Mouse (Mus musculus): ENCODE data around the gene Megf11.

DNA sequence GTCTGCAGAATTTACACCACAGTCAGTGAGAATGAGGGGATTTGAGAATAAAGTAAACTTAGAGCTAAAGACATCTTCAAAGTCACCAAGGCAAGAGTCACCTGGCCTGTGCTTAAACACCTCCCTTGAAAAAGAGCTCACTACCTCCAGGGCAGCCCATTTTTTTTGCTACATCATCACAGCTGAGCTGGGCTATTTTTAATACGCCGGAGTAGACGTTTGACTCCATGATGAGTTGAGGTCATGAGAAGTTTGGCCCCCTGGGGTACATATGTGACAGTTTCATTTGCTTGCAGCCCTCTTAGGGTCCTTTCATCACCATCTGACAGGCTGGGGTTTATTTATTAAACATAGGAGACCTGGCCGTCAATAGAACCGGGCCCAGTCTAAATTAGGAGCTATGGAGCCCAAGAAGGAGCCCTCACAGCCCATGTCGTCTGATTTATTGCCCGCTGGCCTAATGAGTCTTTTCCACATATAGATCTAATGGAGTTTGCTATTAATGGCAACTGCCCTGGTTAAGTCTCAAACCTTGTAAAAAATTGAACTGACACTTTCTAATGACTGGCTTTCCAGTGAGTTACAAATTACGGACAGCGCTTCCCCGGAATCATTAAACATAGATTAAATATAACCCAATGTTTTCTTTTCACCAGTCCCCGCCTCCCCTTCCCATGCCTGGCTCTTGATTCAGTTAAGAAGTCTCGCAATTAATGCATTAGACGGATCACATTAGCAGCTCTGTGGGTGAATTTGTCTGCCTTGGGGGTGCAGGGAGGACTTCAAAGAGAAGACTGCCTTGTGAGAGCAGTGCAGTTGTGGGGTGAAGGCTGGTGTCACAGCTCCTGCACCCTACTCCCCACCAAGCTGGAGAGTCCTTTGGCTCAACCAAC, 301.9 kb downstream of the Megf11 start:
- TF ChIP-seq FLI1 (IDR thresholded peaks at IDR 0.05; ENCODE audit: low read length): no peak
- no peak for TF ChIP-seq GATA1 (IDR thresholded peaks at IDR 0.05; ENCODE audit: borderline replicate concordance, low read length)

All from megakaryocyte, embryonic 14.5 days (primary cell).